Mouse (Mus musculus) forebrain, embryonic 10.5 days (tissue): Measurements from ENCODE around the gene Zfp831. TPM values are rescaled to one million over a fixed set of nuclear protein-coding genes. Genes with fewer than 3 reads are reported as not detected.

Experiments
- DNase-seq: peaks from one replicate; pipeline ENCODE4 v3.0.0-alpha.2; 2017; ENCODE audit warnings: low spot score; ENCODE audit errors: extremely low spot score
- H3K27ac ChIP-seq: fragments of 300-500 bp; sonication (generic); 2 replicates; pipeline ENCODE4 v1.5.1; 2016; ENCODE audit warnings: mild to moderate bottlenecking
- H3K27me3 ChIP-seq: fragments of 300-500 bp; sonication (generic); 2 replicates; pipeline ENCODE4 v1.6.1; 2016; ENCODE audit warnings: mild to moderate bottlenecking; ENCODE audit not compliant: poor library complexity, severe bottlenecking
- H3K36me3 ChIP-seq: fragments of 300-500 bp; sonication (generic); replicated peaks from 2 replicates; pipeline ENCODE4 v1.6.1; 2016; ENCODE audit warnings: mild to moderate bottlenecking, moderate library complexity
- H3K4me1 ChIP-seq: fragments of 300-500 bp; sonication (generic); 2 replicates; pipeline ENCODE4 v1.6.1; 2016
- H3K4me3 ChIP-seq: fragments of 300-500 bp; sonication (generic); 2 replicates; pipeline ENCODE4 v1.5.1; 2016; ENCODE audit warnings: mild to moderate bottlenecking, moderate library complexity
- H3K9me3 ChIP-seq: fragments of 300-500 bp; sonication (generic); 2 replicates; pipeline ENCODE4 v1.6.1; 2016; ENCODE audit warnings: mild to moderate bottlenecking, moderate library complexity
- WGBS: fragments of 180-500 bp; shearing (Covaris S2); methylation state at CpG from one replicate; pipeline ENCODE4 v1.1.7; 2016; 5-methylcytosine and 5-hydroxymethylcytosine counted together
- polyA plus RNA-seq: library from polyadenylated mRNA; unstranded; fragments of >200 nt; fragmentation: Nextera tagmentation; extraction: Ambion mirVana; gene quantifications from 2 replicates; pipeline ENCODE4 v1.2.1, GENCODE M21; 2016

Zfp831 gene
- polyA plus RNA-seq, 1 experiment from 2014 or later = 0.01 TPM

- Histone ChIP-seq H3K4me1 (no peaks in the 10 kb centered on the region), H3K27ac (no peak overlapping the region), H3K27me3 (no peaks in the 10 kb centered on the region), H3K4me3 (no peak overlapping the region), H3K9me3 (no peaks in the 10 kb centered on the region), H3K36me3 (no peaks in the 10 kb centered on the region)
- WGBS = 87% methylated on average over 5 of the region's 5 CpGs
- DNase-seq = no peak
These were observed 33.4 kb upstream of the Zfp831 start for GRCm38 (mm10) chr2:174609892-174610291.

- no peak overlapping the region for H3K27ac ChIP-seq
- no peaks in the 10 kb centered on the region for H3K27me3 ChIP-seq
- H3K4me1 ChIP-seq = no peaks in the 10 kb centered on the region
- H3K9me3 ChIP-seq = no peaks in the 10 kb centered on the region
- DNase-seq = no peak
- no peaks in the 10 kb centered on the region for H3K36me3 ChIP-seq
- 80% methylated on average over 2 of the region's 2 CpGs for WGBS
- H3K4me3 ChIP-seq = no peak overlapping the region
These were observed 30.8 kb upstream of the Zfp831 start for GRCm38 (mm10) chr2:174612386-174613063.

GRCm38 (mm10) chr2:174613221-174613620 is 30.1 kb upstream of the Zfp831 start:
- no peaks in the 10 kb centered on the region for H3K4me1 ChIP-seq
- H3K4me3 ChIP-seq = no peak overlapping the region
- no peak overlapping the region for H3K27ac ChIP-seq
- WGBS = 93% methylated on average over 8 of the region's 8 CpGs
- no peaks in the 10 kb centered on the region for H3K36me3 ChIP-seq
- no peak for DNase-seq
- H3K9me3 ChIP-seq = no peaks in the 10 kb centered on the region
- no peaks in the 10 kb centered on the region for H3K27me3 ChIP-seq

- no peaks in the 10 kb centered on the region for H3K36me3 ChIP-seq
- no peak overlapping the region for H3K4me3 ChIP-seq
- 85% methylated on average over 11 of the region's 11 CpGs for WGBS
- no peak for DNase-seq
- no peaks in the 10 kb centered on the region for H3K9me3 ChIP-seq
- no peaks in the 10 kb centered on the region for H3K4me1 ChIP-seq
- no peaks in the 10 kb centered on the region for H3K27me3 ChIP-seq
- no peak overlapping the region for H3K27ac ChIP-seq
These were observed 29.4 kb upstream of the Zfp831 start for GRCm38 (mm10) chr2:174613921-174614441.

GRCm38 (mm10) chr2:174621881-174622280 is 21.5 kb upstream of the Zfp831 start:
- WGBS = 92% methylated on average over 7 of the region's 7 CpGs
- DNase-seq = no peak
- Histone ChIP-seq H3K36me3 (no peaks in the 10 kb centered on the region), H3K4me3 (no peak overlapping the region), H3K27ac (no peak overlapping the region), H3K9me3 (no peaks in the 10 kb centered on the region), H3K27me3 (no peaks in the 10 kb centered on the region), H3K4me1 (no peaks in the 10 kb centered on the region)

GRCm38 (mm10) chr2:174624430-174624829 is 18.9 kb upstream of the Zfp831 start:
- H3K27ac ChIP-seq = no peak overlapping the region
- no peaks in the 10 kb centered on the region for H3K27me3 ChIP-seq
- no peak overlapping the region for H3K4me3 ChIP-seq
- H3K4me1 ChIP-seq = no peaks in the 10 kb centered on the region
- WGBS = 92% methylated on average over 7 of the region's 7 CpGs
- no peaks in the 10 kb centered on the region for H3K36me3 ChIP-seq
- no peak for DNase-seq
- no peaks in the 10 kb centered on the region for H3K9me3 ChIP-seq

GRCm38 (mm10) chr2:174627021-174627420 is 16.3 kb upstream of the Zfp831 start:
- WGBS = 88% methylated on average over 8 of the region's 8 CpGs
- Histone ChIP-seq H3K27me3 (no peaks in the 10 kb centered on the region), H3K36me3 (no peaks in the 10 kb centered on the region), H3K4me3 (no peak overlapping the region), H3K4me1 (no peaks in the 10 kb centered on the region), H3K27ac (no peak overlapping the region), H3K9me3 (no peaks in the 10 kb centered on the region)
- DNase-seq = no peak

GRCm38 (mm10) chr2:174629299-174629850 is 14.0 kb upstream of the Zfp831 start:
- DNase-seq = no peak
- Histone ChIP-seq H3K4me3 (no peak overlapping the region), H3K9me3 (no peaks in the 10 kb centered on the region), H3K36me3 (no peaks in the 10 kb centered on the region), H3K27me3 (no peaks in the 10 kb centered on the region), H3K4me1 (no peaks in the 10 kb centered on the region), H3K27ac (no peak overlapping the region)
- 82% methylated on average over 6 of the region's 6 CpGs for WGBS

GRCm38 (mm10) chr2:174636750-174637149 is 6.6 kb upstream of the Zfp831 start:
- 0 out of 2 replicates have a peak, but pooled peaks cover 3% of the 10 kb centered on the region for H3K4me1 ChIP-seq
- H3K36me3 ChIP-seq = no peaks in the 10 kb centered on the region
- WGBS = 52% methylated on average over 1 of the region's 1 CpGs

GRCm38 (mm10) chr2:174644975-174645374 is 1.6 kb downstream of the Zfp831 start:
- 93% methylated on average over 10 of the region's 10 CpGs for WGBS
- Histone ChIP-seq H3K36me3 (no peaks in the 10 kb centered on the region), H3K4me3 (no peak overlapping the region), H3K27ac (0 out of 2 replicates have a peak overlapping the region, but pooled peaks have one; percentile 44), H3K27me3 (no peaks in the 10 kb centered on the region), H3K9me3 (no peaks in the 10 kb centered on the region), H3K4me1 (0 out of 2 replicates have a peak, but pooled peaks cover 4% of the 10 kb centered on the region)
- DNase-seq = no peak

More at GRCm38 (mm10) chr2:174636750-174637149, 6.6 kb upstream of the Zfp831 start:
- Histone ChIP-seq H3K9me3 (no peaks in the 10 kb centered on the region), H3K27ac (no peak overlapping the region), H3K27me3 (no peaks in the 10 kb centered on the region), H3K4me3 (no peak overlapping the region)
- DNase-seq = no peak

GRCm38 (mm10) chr2:174652864-174653263 is 9.5 kb downstream of the Zfp831 start:
- H3K27ac ChIP-seq = no peak overlapping the region
- no peak for DNase-seq
- H3K36me3 ChIP-seq = no peaks in the 10 kb centered on the region
- H3K9me3 ChIP-seq = no peaks in the 10 kb centered on the region
- no peaks in the 10 kb centered on the region for H3K4me1 ChIP-seq
- H3K27me3 ChIP-seq = no peaks in the 10 kb centered on the region
- WGBS = 77% methylated on average over 4 of the region's 4 CpGs
- no peak overlapping the region for H3K4me3 ChIP-seq

GRCm38 (mm10) chr2:174655341-174655740 is 12.0 kb downstream of the Zfp831 start:
- Histone ChIP-seq H3K36me3 (no peaks in the 10 kb centered on the region), H3K4me1 (no peaks in the 10 kb centered on the region), H3K27me3 (no peaks in the 10 kb centered on the region), H3K27ac (no peak overlapping the region), H3K9me3 (no peaks in the 10 kb centered on the region), H3K4me3 (no peak overlapping the region)
- no peak for DNase-seq
- 85% methylated on average over 5 of the region's 5 CpGs for WGBS

GRCm38 (mm10) chr2:174658229-174658844 is 15.0 kb downstream of the Zfp831 start:
- Histone ChIP-seq H3K27me3 (no peaks in the 10 kb centered on the region), H3K36me3 (no peaks in the 10 kb centered on the region), H3K27ac (no peak overlapping the region), H3K9me3 (no peaks in the 10 kb centered on the region), H3K4me1 (peaks cover 8% of the 10 kb centered on the region; the same call in 1 of the 2 replicates), H3K4me3 (no peak overlapping the region)
- DNase-seq = no peak
- WGBS = 81% methylated on average over 8 of the region's 8 CpGs
